ENCODE assay signal across 8 mouse cellular contexts in the genomic region with DNA sequence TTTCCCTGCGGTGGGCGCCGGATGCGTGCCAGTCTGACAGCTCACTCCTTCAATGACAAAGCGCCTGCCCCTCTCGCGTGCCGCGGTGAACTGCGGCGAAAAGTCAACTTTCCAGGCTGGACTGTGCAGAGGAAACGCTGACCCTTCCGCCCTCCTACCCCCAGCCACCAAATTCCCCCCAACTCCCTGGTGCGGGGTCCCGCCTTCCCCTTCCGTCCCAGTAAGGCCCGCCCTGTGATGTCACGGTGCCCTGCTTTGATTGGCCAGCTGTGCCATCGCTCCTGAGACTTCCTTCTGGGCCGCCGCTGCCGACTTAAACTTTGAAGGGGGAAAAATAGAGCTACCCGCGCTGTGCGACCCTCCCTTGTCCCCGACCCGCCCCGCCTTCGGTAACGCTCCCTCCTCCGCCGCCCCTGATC. TPM values are rescaled to one million over a fixed set of nuclear protein-coding genes. Genes with fewer than 3 reads are reported as not detected.
DNase-seq lines count a peak whose midpoint lies in the region; ATAC-seq and TF ChIP-seq lines count a peak whose summit lies in the region.

TSS of gene Prkd2 (plus strand) at position 258 of the 419 bp plus-strand sequence.

- WGBS in forebrain, embryonic 10.5 days, result under 1% methylated on average over 32 of the region's 32 CpGs
- under 1% methylated on average over 32 of the region's 32 CpGs for WGBS in heart, embryonic 14.5 days
- whole genome bisulfite sequencing in liver, embryonic 11.5 days, result 1% methylated on average over 31 of the region's 32 CpGs

- H3K4me1 ChIP-seq in forebrain, embryonic 10.5 days, result peaks cover 46% of the 10 kb centered on the region
- peaks cover 17 to 23% of the 10 kb centered on the region in 2 experiments for H3K4me1 ChIP-seq in heart, embryonic 14.5 days (ENCODE audit: control insufficient read depth in 2 of 2, insufficient read depth in 2 of 2, low read length in 2 of 2)
- peaks cover 32% of the 10 kb centered on the region for H3K4me1 ChIP-seq in liver, embryonic 11.5 days (replicated peaks; ENCODE audit: control insufficient read depth, insufficient read depth, low read length)

- peak; percentile 21 for TF ChIP-seq POLR2A in myocyte (IDR thresholded peaks at IDR 0.05; ENCODE audit: insufficient read length, low read depth)

- DNase-seq in CD8-positive naive resting alpha-beta T cell, adult 2 months (ENCODE audit: low read depth in 2 of 2, low spot score in 2 of 2), result peak; percentile 68 to 78
- peak; percentile 70 for DNase-seq in c-Kit-positive CD71-negative TER-119-negative erythroid progenitor cells, embryonic 14.5 days (ENCODE audit: low read depth)
- peak; percentile 91 for DNase-seq in forebrain, embryonic 10.5 days (ENCODE audit: extremely low spot score, low spot score)
- peak; percentile 97 for DNase-seq in kidney, postnatal 10 days
- peak; percentile 83 for DNase-seq in liver, embryonic 11.5 days (ENCODE audit: low spot score)
- DNase-seq in spleen, postnatal 4 days (ENCODE audit: low spot score in 2 of 2), result peak; percentile 86 to 94

- H3ac ChIP-seq in myocyte (ENCODE audit: control insufficient read depth, insufficient read length), result peak within 1 kb of the TSS; percentile 61

- H3K9me3 ChIP-seq in forebrain, embryonic 10.5 days, result no peaks in the 10 kb centered on the region
- no peaks in the 10 kb centered on the region for H3K9me3 ChIP-seq in heart, embryonic 14.5 days (ENCODE audit: control insufficient read depth, low read length)
- no peaks in the 10 kb centered on the region for H3K9me3 ChIP-seq in liver, embryonic 11.5 days (ENCODE audit: control insufficient read depth, low read length)

- H3K9ac ChIP-seq in heart, embryonic 14.5 days (ENCODE audit: low read length), result peak within 1 kb of the TSS; percentile 88
- H3K9ac ChIP-seq in liver, embryonic 11.5 days (ENCODE audit: low read depth, low read length), result peak within 1 kb of the TSS; percentile 73

- peak within 1 kb of the TSS; percentile 97 for H3K4me2 ChIP-seq in heart, embryonic 14.5 days (ENCODE audit: low read length)
- peak within 1 kb of the TSS; percentile 100 for H3K4me2 ChIP-seq in liver, embryonic 11.5 days
- H3K4me2 ChIP-seq in myocyte (ENCODE audit: low read depth), result peak within 1 kb of the TSS; percentile 98

- no peaks in the 10 kb centered on the region for H3K79me2 ChIP-seq in myocyte (ENCODE audit: control insufficient read depth, insufficient read depth)

- peaks cover 13% of the 10 kb centered on the region; the same call in 1 of the 2 replicates for H3K27me3 ChIP-seq in forebrain, embryonic 10.5 days (ENCODE audit: poor library complexity, severe bottlenecking)
- no peaks in the 10 kb centered on the region for H3K27me3 ChIP-seq in heart, embryonic 14.5 days (ENCODE audit: control insufficient read depth, insufficient read depth, low read length)
- H3K27me3 ChIP-seq in liver, embryonic 11.5 days (replicated peaks; ENCODE audit: control insufficient read depth, insufficient read depth, low read length), result no peaks in the 10 kb centered on the region
- H3K27me3 ChIP-seq in myocyte (ENCODE audit: control insufficient read depth, insufficient read depth, insufficient read length), result no peaks in the 10 kb centered on the region

- H3K27ac ChIP-seq in forebrain, embryonic 10.5 days, result peak within 1 kb of the TSS; percentile 84
- peak within 1 kb of the TSS; percentile 74 to 87 for H3K27ac ChIP-seq in heart, embryonic 14.5 days (replicated peaks in 1 of 2; ENCODE audit: control insufficient read depth in 1 of 2, insufficient read depth in 1 of 2, low read depth in 2 of 2, low read length in 2 of 2)
- peak within 1 kb of the TSS; percentile 64 for H3K27ac ChIP-seq in liver, embryonic 11.5 days (ENCODE audit: low read depth, low read length)

- peak within 1 kb of the TSS; percentile 66 for H3K4me3 ChIP-seq in forebrain, embryonic 10.5 days
- H3K4me3 ChIP-seq in heart, embryonic 14.5 days (ENCODE audit: control insufficient read depth in 1 of 2, insufficient read depth in 1 of 2, low read depth in 1 of 2, low read length in 2 of 2), result peak within 1 kb of the TSS; percentile 60 to 74
- peak within 1 kb of the TSS; percentile 74 for H3K4me3 ChIP-seq in liver, embryonic 11.5 days (ENCODE audit: low read depth, low read length)
- H3K4me3 ChIP-seq in myocyte, result peak within 1 kb of the TSS; percentile 73

- peak; percentile 81 for ATAC-seq in heart, embryonic 14.5 days (ENCODE audit: insufficient number of reproducible peaks, insufficient read depth, low FRiP score, low read depth)
- ATAC-seq in liver, embryonic 11.5 days (replicated peaks; ENCODE audit: low FRiP score), result peak; percentile 84

- H3K36me3 ChIP-seq in forebrain, embryonic 10.5 days (replicated peaks), result peaks cover 53% of the 10 kb centered on the region
- H3K36me3 ChIP-seq in heart, embryonic 14.5 days (ENCODE audit: control insufficient read depth, insufficient read depth, low read length), result peaks cover 48% of the 10 kb centered on the region
- peaks cover 26% of the 10 kb centered on the region for H3K36me3 ChIP-seq in liver, embryonic 11.5 days (ENCODE audit: control insufficient read depth, insufficient read depth, low read length)
- peaks cover 3% of the 10 kb centered on the region for H3K36me3 ChIP-seq in myocyte (ENCODE audit: control insufficient read depth, insufficient read depth)

TF ChIP-seq in myocyte, 11 proteins besides CTCF, POLR2A, EP300 and RAD21:
- TF ChIP-seq TCF12 (IDR thresholded peaks at IDR 0.05; ENCODE audit: insufficient read depth, poor library complexity, severe bottlenecking) (no peak), MAX (IDR thresholded peaks at IDR 0.05; ENCODE audit: low read depth) (no peak), POLR2AphosphoS2 (IDR thresholded peaks at IDR 0.05; ENCODE audit: insufficient read length, low read depth) (peak; percentile 87), REST (IDR thresholded peaks at IDR 0.05; ENCODE audit: insufficient read depth, insufficient read length) (no peak), CEBPB (IDR thresholded peaks at IDR 0.05; ENCODE audit: insufficient read depth, poor library complexity, severe bottlenecking) (no peak)
TF ChIP-seq in myocyte: peak in this region for 1.

RNA-seq across cellular contexts. Expression of gene Prkd2, which starts in this region (rescaled TPM):
- 9.6 and 10.7 TPM in 2 replicates for polyA plus RNA-seq in forebrain, embryonic 10.5 days (2016; fragmentation: Nextera tagmentation; extraction: Ambion mirVana)
- polyA plus RNA-seq in heart, embryonic 14.5 days (2014; fragmentation: Nextera tagmentation; extraction: Ambion mirVana), result 11.2 and 12.5 TPM in 2 replicates
- 7.6 and 8.4 TPM in 2 replicates for polyA plus RNA-seq in liver, embryonic 11.5 days (2014; fragmentation: Nextera tagmentation; extraction: Ambion mirVana)
- polyA plus RNA-seq in myocyte (2012; fragmentation: generic; extraction: Trizol), result 4.7 TPM

Comparison
In these comparisons a context has a peak if more than half of its experiments do, and no peak if none do; other contexts are left out.
1. Peak in every context shown above with its lines: DNase-seq, ATAC-seq, H3K4me3 ChIP-seq and H3K27ac ChIP-seq.